Mouse (Mus musculus) forebrain, embryonic 16.5 days (tissue): ENCODE measurements around the gene Snta1. TPM values are rescaled to one million over a fixed set of nuclear protein-coding genes. Genes with fewer than 3 reads are reported as not detected.

Experiments
- ATAC-seq: fragments of 200-750 bp; cut with Nextera tagmentation; 2 replicates; pipeline ENCODE4 v1.8.0; 2017; ENCODE audit warnings: mild to moderate bottlenecking, moderate library complexity
- H3K27ac ChIP-seq: fragments of 300-500 bp; sonication (generic); 2 replicates; pipeline ENCODE4 v1.5.1; 2014; ENCODE audit warnings: low read length, control low read depth
- H3K27me3 ChIP-seq: fragments of 300-500 bp; sonication (generic); replicated peaks from 2 replicates; pipeline ENCODE4 v1.6.1; 2014; ENCODE audit warnings: low read length; ENCODE audit not compliant: control insufficient read depth, insufficient read depth
- H3K36me3 ChIP-seq: fragments of 300-500 bp; sonication (generic); 2 replicates; pipeline ENCODE4 v1.6.1; 2014; ENCODE audit not compliant: control insufficient read depth, insufficient read depth
- H3K4me1 ChIP-seq: fragments of 300-500 bp; sonication (generic); replicated peaks from 2 replicates; pipeline ENCODE4 v1.6.1; 2014; ENCODE audit warnings: low read length; ENCODE audit not compliant: control insufficient read depth, insufficient read depth
- H3K4me2 ChIP-seq: fragments of 300-500 bp; sonication (generic); 2 replicates; pipeline ENCODE4 v1.6.1; 2014; ENCODE audit warnings: mild to moderate bottlenecking, low read length, control low read depth
- H3K4me3 ChIP-seq: fragments of 300-500 bp; sonication (generic); replicated peaks from 2 replicates; pipeline ENCODE4 v1.5.1; 2014; ENCODE audit warnings: mild to moderate bottlenecking, low read length, control low read depth
- H3K9ac ChIP-seq: fragments of 300-500 bp; sonication (generic); replicated peaks from 2 replicates; pipeline ENCODE4 v1.6.1; 2014; ENCODE audit warnings: low read depth, low read length, control low read depth
- H3K9me3 ChIP-seq: fragments of 300-500 bp; sonication (generic); 2 replicates; pipeline ENCODE4 v1.6.1; 2016; ENCODE audit warnings: low read length; ENCODE audit not compliant: control insufficient read depth
- WGBS: fragments of 180-500 bp; shearing (Covaris S2); extraction: QIAGEN DNeasy Blood & Tissue Kit; methylation state at CpG from one replicate; pipeline ENCODE4 v1.1.7; 2014; 5-methylcytosine and 5-hydroxymethylcytosine counted together
- polyA plus RNA-seq: library from polyadenylated mRNA; unstranded; fragments of >200 nt; fragmentation: Nextera tagmentation; extraction: Ambion mirVana; gene quantifications from 2 replicates; pipeline ENCODE4 v1.2.1, GENCODE M21; 2015

The Snta1 gene
- polyA plus RNA-seq = 10.0 and 10.4 TPM in 2 replicates

DNA sequence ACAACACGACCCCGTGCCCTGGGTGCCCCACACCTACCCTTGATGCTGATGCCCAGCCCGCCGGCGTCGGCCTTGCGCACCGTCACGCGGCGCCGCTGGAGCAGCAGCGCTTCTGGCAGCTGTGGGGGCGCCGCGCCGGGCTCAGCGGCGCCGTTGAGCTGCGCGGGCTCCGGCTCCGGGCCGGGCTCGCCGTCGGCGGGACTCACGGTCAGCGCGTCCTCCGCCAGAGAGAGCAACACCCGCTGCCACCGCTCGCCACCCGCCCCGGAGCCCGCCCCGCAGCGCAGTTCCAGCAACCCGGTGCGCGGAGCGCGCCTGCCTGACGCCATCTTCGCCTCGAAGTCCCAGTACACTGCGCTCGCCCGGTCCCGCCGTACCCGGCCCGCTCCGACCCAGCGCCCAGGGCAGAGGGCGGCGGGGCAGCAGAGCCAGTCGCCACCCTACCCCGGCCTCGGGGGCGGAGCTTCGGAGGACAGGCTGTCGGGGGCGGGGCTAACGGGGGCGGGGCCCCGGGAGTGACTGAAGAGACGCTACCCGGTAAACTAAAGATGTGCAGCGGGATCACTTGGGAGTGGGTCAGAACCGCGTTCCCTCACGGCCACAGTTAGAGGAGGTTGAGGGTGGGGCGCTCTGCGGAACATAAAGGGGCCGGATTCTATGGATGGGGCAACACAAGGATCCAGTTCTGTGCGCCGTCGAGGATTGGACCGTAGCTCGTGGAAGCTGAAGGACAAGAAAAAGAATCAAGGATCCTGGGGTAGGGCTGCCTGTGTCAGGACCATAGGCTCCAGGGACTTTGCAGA is at the start of gene Snta1:
Gene Snta1, minus strand, starts transcription at position 457 of the 803 bp plus-strand sequence.
- peak; percentile 80 for ATAC-seq
- peak within 1 kb of the TSS; percentile 71 for H3K9ac ChIP-seq
- no peaks in the 10 kb centered on the region for H3K36me3 ChIP-seq
- WGBS = 2% methylated on average over 83 of the region's 84 CpGs
- peak within 1 kb of the TSS; percentile 83 for H3K4me3 ChIP-seq
- peaks cover 15% of the 10 kb centered on the region for H3K4me1 ChIP-seq
- H3K27ac ChIP-seq = no peak within 1 kb of the TSS
- peak within 1 kb of the TSS; percentile 62 for H3K4me2 ChIP-seq
- H3K9me3 ChIP-seq = no peaks in the 10 kb centered on the region
- H3K27me3 ChIP-seq = no peaks in the 10 kb centered on the region

DNA sequence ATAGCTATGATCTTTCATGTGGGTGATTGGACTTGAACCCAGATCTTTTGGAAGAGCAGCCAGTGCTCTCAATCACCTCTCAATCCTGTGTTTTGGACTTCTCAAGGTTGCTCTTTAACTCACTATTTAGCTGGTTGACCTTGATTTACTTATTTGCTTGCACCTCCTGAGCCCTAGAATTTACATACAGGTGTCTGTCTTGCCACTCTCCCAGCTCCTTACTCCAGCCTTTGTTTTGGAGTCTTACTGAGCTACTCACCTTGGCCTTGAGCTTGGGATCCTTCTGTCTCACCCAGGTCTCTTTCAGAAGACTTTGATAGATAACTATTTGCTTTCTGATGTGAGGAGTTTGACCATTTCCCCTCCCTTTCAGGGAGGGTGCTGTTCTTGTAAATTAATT is 48.7 kb upstream of the Snta1 start:
- H3K4me3 ChIP-seq = no peak overlapping the region
- H3K27me3 ChIP-seq = no peaks in the 10 kb centered on the region
- no peaks in the 10 kb centered on the region for H3K36me3 ChIP-seq
- H3K4me2 ChIP-seq = no peak overlapping the region
- H3K9ac ChIP-seq = no peak overlapping the region
- peaks cover 19% of the 10 kb centered on the region for H3K4me1 ChIP-seq
- ATAC-seq = no peak
- H3K27ac ChIP-seq = no peak overlapping the region
- no peaks in the 10 kb centered on the region for H3K9me3 ChIP-seq

DNA sequence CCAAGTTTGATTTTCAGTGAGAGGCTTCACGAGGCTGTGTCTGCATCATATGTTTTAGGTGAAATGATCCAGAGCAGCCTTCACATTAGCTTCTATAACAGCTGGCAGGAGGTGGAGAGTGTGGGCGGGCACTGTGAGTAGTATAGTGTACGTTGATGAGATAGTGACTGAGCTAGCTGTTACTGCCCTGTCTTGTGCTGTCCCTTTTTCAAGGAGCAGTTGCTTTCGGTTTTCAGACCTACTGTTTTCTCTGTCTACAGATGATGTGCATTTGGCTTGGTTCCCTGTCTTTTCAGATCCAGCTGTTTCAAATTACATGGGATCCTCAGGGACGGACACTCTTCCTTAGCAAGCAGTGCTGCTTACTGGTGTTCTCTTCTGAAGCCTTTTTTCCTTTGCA is 47.9 kb upstream of the Snta1 start:
- H3K4me3 ChIP-seq = no peak overlapping the region
- H3K27ac ChIP-seq = peak overlapping the region; percentile 48
- H3K4me1 ChIP-seq = peaks cover 17% of the 10 kb centered on the region
- no peaks in the 10 kb centered on the region for H3K27me3 ChIP-seq
- no peaks in the 10 kb centered on the region for H3K9me3 ChIP-seq
- WGBS = 47% methylated on average over 5 of the region's 5 CpGs
- H3K9ac ChIP-seq = no peak overlapping the region
- no peaks in the 10 kb centered on the region for H3K36me3 ChIP-seq
- no peak overlapping the region for H3K4me2 ChIP-seq
- no peak for ATAC-seq

DNA sequence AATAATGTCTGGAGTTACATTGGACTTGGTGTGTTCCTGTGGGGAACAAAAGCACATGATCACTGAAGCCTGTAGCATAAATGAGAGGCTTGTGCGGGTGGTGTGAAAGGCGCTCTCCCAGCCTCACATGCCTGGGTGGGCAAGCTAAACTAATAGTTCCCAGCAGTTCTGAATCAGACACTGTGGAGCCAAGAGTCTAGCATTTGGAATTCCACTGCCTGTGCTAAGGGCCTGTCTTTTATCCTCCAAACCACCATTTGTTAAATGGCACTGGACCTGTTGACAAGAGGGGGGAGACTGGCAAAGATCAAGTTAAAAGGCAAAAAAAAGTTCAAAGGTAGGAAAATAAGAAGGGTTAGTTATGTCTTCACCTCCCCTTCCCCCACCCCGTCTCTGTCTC is 46.7 kb upstream of the Snta1 start:
- no peaks in the 10 kb centered on the region for H3K27me3 ChIP-seq
- no peak overlapping the region for H3K4me3 ChIP-seq
- no peaks in the 10 kb centered on the region for H3K9me3 ChIP-seq
- H3K4me1 ChIP-seq = peaks cover 12% of the 10 kb centered on the region
- no peaks in the 10 kb centered on the region for H3K36me3 ChIP-seq
- H3K9ac ChIP-seq = no peak overlapping the region
- WGBS = 42% methylated on average over 3 of the region's 3 CpGs
- no peak overlapping the region for H3K4me2 ChIP-seq
- peak overlapping the region; percentile 29 for H3K27ac ChIP-seq
- ATAC-seq = peak; percentile 72

DNA sequence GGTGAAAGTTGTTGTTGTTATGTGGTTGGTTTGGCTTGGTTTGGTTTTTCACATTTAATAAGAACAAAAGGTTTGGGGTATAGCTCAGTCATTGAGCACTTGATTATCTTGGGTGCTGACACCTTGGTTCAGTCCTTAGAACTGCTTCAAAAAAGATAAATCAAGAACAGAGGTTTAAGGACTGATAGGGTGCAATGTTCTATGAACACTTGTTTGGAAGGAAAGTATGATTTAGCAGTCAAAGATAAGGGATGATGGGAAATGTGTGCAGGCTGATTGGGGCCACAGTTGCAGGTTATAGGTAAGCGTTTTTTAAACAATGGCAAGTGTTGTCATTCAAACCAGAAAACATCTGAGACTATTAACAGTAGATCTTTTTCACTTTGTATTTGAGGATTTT is 46.2 kb upstream of the Snta1 start:
- ATAC-seq = no peak
- WGBS = 48% methylated on average over 1 of the region's 1 CpGs
- H3K4me1 ChIP-seq = peaks cover 12% of the 10 kb centered on the region
- 0 out of 2 replicates have a peak overlapping the region, but pooled peaks have one; percentile 19 for H3K27ac ChIP-seq
- H3K4me2 ChIP-seq = no peak overlapping the region
- H3K9ac ChIP-seq = no peak overlapping the region
- no peaks in the 10 kb centered on the region for H3K27me3 ChIP-seq
- H3K36me3 ChIP-seq = no peaks in the 10 kb centered on the region
- H3K9me3 ChIP-seq = no peaks in the 10 kb centered on the region
- H3K4me3 ChIP-seq = no peak overlapping the region

DNA sequence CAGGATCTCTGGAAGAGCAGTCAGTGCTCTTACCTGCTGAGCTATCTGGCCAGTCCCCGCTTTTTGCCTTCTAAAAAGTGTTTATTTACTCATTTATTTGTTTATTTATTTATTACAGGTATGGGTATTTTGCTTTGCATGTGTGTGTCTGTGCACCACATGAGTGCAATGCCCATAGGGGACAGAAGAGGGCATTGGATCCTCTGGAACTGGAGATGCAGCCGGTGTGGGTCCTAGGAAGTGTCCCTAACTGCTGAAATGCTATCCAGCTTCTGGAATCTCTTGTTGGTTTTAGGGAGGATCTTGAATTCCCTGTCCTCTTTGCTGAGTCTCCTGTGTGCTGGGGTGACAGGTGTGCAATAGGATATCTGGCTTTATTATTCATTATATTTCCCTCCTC is 45.1 kb upstream of the Snta1 start:
- 98% methylated on average over 2 of the region's 2 CpGs for WGBS

DNA sequence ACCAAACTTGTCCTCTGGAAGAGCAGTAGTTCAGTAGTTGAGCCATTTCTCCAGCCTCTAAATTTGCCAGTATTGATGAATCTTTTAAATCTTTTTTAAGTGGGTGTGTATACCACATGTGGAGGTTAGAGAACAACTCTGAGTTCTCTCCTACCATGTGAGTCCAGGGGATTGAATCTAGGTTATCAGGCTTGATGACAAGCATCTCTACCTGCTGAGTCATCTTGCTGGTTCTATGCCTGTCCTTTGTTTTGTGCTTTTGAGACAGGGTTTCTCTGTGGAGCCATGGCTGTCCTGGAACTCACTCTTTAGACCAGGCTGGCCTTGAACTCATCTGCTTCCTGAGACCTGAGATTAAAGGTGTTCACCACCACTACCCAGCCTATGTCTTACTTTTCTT is 40.7 kb upstream of the Snta1 start:
- no peak overlapping the region for H3K4me3 ChIP-seq
- H3K27me3 ChIP-seq = no peaks in the 10 kb centered on the region
- no peak overlapping the region for H3K4me2 ChIP-seq
- ATAC-seq = no peak
- H3K36me3 ChIP-seq = peaks cover 7% of the 10 kb centered on the region
- H3K9ac ChIP-seq = no peak overlapping the region
- H3K4me1 ChIP-seq = no peaks in the 10 kb centered on the region
- no peak overlapping the region for H3K27ac ChIP-seq
- H3K9me3 ChIP-seq = 0 out of 2 replicates have a peak, but pooled peaks cover 3% of the 10 kb centered on the region

More for the DNA sequence above, 45.1 kb upstream of the Snta1 start:
- Histone ChIP-seq H3K4me2 (no peak overlapping the region), H3K4me3 (no peak overlapping the region), H3K36me3 (peaks cover 2% of the 10 kb centered on the region), H3K9me3 (0 out of 2 replicates have a peak, but pooled peaks cover under 1% of the 10 kb centered on the region), H3K27me3 (no peaks in the 10 kb centered on the region), H3K27ac (no peak overlapping the region), H3K4me1 (peaks cover 12% of the 10 kb centered on the region), H3K9ac (no peak overlapping the region)
- ATAC-seq = no peak

DNA sequence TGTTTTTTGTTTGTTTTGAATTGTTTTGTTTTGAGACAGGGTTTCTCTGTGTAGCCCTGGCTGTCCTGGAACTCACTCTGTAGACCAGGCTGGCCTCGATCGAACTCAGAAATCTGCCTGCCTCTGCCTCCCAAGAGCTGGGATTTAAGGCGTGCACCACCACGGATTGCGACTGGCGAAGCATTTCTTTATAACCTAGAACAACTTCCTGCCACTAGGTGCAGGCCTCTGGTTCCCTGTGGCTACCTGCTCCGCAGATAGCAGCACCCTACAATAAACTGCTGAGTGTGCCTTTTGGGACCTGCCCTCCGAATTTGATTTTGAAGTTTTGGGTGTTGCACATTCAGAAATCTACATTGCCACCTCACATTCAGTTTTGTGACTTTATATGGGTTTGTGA is 39.9 kb upstream of the Snta1 start:
- H3K36me3 ChIP-seq = peaks cover 9% of the 10 kb centered on the region
- no peak overlapping the region for H3K4me2 ChIP-seq
- H3K4me3 ChIP-seq = no peak overlapping the region
- ATAC-seq = no peak
- no peak overlapping the region for H3K9ac ChIP-seq
- no peak overlapping the region for H3K27ac ChIP-seq
- peaks cover 5% of the 10 kb centered on the region; the same call in 1 of the 2 replicates for H3K9me3 ChIP-seq
- WGBS = 98% methylated on average over 8 of the region's 8 CpGs
- H3K4me1 ChIP-seq = no peaks in the 10 kb centered on the region
- no peaks in the 10 kb centered on the region for H3K27me3 ChIP-seq

DNA sequence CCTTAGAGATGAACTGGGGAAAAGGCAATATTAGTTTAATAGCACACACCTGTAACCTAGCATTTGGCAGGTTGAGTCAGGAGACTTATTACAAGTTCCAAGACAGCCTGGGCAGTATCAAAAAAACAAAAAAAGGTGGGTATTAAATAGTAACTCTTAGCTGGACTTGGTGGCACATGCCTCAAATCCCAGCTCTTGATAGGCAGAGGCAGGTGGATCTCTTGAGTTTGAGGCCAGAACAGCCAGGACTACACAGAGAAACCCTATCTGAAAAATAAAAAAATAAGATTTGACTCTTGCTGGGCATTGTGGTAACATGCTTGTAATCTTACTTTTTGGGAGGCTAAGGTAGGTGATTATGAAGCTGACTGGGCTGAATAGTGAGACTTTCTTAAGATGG is 32.6 kb upstream of the Snta1 start:
- no peak overlapping the region for H3K4me2 ChIP-seq
- 0 out of 2 replicates have a peak, but pooled peaks cover 4% of the 10 kb centered on the region for H3K36me3 ChIP-seq
- H3K9me3 ChIP-seq = peaks cover 2% of the 10 kb centered on the region; the same call in 1 of the 2 replicates
- no peak for ATAC-seq
- peaks cover 30% of the 10 kb centered on the region for H3K4me1 ChIP-seq
- no peak overlapping the region for H3K4me3 ChIP-seq
- H3K27ac ChIP-seq = no peak overlapping the region
- no peaks in the 10 kb centered on the region for H3K27me3 ChIP-seq
- no peak overlapping the region for H3K9ac ChIP-seq
